Mouse (Mus musculus): ENCODE results near the gene Ifitm6.
A peak's percentile ranks its signal among the peaks of the same experiment; 100 is the strongest.

DNA sequence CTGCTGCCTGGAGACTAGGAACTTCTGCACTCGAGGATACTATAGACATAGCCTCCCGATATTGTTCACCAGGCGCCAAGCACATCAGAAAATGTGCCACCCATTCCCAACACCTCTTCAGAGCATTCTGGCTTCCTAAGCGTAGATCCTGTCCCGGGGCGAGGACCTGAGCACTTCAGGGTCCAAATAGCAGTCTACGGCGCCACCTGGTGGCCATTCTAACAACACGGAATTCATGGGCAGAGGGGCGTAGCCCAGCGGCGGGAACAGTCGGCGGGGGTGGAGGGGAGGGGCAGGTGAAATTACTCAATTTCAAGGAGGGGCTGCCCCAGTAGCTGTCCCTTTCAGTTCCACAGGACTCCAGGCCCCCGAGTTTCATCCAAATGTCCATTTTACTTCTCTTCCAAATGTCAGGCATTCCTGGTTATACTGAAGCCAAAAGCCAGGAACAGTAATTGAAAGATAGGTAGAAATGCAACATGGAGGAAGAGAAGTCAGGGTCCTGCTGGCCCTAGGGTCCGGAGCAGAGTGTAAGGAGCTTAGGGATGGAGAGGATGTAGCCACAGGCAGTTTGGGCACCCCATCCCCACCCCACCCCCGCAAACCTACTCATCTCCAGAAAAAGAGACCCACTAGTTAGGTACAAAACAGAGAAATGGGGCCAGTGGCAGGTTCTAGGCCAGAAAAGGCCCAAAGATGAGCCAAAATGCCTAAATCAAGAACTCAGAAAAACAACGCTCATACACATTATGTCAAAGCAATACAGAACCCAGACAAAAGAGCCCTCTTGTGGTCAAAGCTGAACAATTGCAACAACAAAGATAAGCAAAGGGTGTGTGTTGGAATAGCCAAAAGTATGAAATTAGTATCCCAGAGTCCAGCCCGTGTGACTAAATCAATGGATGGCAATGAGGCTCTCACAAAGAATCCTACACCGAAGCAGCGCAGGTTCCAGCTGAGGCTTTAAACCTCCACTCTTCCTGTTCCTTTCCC is 30.8 kb upstream of the Ifitm6 start:
- TF ChIP-seq CTCF (IDR thresholded peaks at IDR 0.05; ENCODE audit: borderline replicate concordance, control insufficient read depth, extremely low read depth, insufficient read depth, low read length, poor library complexity), result peak; percentile 93
- no peak for TF ChIP-seq POLR2A (IDR thresholded peaks at IDR 0.05; ENCODE audit: control insufficient read depth, extremely low read depth, insufficient read depth, low read length, poor library complexity)
